Mouse (Mus musculus) frontal cortex, adult 2 months (tissue): ENCODE data around the gene Ptprb. TPM values are rescaled to one million over a fixed set of nuclear protein-coding genes. Genes with fewer than 3 reads are reported as not detected.

Experiments
- DNase-seq, 2 experiments: peaks; one replicate each; pipeline ENCODE4 v3.0.0; 2022; ENCODE audit warnings: low spot score in 1 of 2; ENCODE audit errors: extremely low spot score in 1 of 2
- polyA plus RNA-seq: library from polyadenylated mRNA; depleted of rRNA; stranded (reverse); fragments of >200 nt; gene quantifications from 2 replicates; pipeline ENCODE4 v1.2.3, GENCODE M21; 2012; rRNA removed

Ptprb gene
- polyA plus RNA-seq = 9.5 and 10.9 TPM in 2 replicates

DNA sequence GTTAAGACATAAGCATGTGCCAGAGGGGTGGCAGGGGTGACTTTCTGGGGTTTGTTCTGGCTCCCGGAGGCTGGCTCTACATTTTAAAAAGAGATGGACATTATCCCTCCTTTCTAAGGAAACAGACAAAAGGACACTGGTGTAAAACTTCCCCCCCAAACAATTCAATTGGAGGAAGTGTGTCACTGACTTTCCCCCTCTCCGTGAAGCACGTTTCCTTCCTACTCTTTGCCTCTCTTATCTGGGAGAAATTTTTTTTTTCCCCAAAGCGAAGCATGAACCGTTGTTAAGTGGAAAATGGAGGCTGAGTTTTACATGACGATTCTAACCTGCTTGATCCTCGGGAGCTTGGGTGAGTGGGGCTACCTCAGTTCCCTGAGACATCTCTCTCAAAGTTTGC, at the start of gene Ptprb:
TSS of gene Ptprb (plus strand) at position 244 of the 400 bp plus-strand sequence.
- no peak for DNase-seq

DNA sequence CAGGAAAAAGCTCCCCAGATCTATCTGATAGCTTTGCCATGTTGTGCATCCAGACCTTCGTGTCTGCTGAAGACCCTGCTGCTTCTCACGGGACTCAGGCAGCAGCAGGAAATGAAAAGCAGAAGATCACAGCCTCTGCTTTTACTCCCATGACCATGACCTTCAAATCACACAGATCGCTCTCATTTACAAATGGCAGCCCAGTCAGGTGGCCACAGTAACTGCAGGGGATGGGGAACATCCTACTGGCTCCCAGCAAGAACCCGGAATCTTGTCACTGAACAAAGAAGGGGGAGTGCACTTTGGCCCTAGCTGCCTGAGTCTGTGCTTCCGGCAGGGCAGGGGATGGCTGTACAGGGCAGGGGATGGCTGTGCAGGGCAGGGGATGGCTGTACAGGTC, 40.0 kb upstream of the Ptprb start:
- DNase-seq = no peak

DNA sequence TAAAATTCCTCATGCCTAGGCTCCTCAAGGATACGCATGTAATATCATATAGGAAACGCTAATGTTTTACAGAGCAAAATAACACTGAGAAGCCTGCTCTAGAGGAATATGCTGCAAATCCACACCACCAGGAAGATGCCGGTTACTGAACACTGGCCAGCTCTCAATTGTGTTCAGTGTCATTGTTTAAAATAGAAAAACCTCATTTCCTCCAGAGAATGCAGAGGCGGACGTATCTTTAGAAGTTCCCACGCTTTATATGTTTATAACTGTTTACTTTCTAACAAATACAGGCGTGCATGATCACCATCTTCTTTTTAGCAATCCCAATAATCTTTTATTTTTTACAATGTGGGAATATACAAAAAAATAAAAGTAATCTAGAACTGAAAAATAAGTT, 33.1 kb upstream of the Ptprb start:
- DNase-seq = no peak

DNA sequence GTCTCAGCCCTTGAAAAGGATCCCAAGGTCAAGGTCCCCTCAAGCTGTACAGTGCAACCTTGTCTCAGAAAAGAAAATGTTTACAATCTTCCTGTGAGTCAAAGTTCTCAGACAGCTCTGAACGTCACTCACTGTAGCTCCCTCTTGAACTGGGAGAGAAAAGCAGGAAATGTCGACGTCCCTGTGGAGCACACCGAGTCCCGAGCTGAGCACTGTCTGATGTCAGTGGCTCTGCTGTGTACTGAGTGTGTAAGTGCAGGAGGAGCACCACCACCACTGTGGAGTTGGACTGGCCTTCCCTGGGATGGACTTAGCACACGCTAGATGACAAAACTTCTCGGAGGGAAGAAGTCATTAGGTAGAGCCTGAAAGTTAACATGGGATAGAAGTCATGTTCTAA, 31.9 kb upstream of the Ptprb start:
- no peak for DNase-seq

DNA sequence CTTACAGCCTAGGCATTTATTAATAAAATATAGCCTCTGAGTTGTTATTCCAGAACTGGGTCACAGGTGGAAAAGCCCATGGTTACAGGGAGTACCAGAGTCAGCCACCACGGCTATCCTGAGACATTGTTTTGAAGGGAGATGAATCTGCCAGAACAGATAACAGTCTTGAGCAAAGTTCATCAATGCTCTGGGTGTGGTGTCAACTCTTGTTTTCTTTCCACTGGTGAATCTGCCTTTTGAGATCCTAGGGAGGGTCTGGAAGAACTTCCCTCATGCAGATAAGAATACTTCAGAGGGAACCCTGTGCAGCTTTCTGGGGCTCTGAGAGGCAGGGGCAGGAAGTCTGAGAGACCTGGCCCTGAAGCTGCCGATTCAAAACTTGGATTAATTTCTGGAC, 29.7 kb upstream of the Ptprb start:
- DNase-seq = no peak

DNA sequence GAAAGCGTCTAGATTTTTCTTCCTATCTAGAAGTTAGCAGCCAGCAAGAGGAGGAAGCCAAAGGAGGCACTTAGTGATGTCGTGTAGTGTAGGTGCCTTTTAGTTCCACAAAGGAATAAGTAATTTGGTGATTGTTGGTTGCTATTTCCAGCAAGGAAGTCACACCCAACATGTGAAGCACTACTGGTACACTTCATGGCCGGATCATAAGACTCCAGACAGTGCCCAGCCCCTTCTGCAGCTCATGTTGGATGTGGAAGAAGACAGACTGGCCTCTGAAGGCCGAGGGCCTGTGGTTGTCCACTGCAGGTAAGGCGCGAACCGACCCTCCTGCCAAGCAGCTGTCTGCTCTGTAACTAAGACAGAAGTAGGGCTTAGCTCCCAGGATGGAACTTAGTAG, 22.7 kb upstream of the Ptprb start:
- no peak for DNase-seq

DNA sequence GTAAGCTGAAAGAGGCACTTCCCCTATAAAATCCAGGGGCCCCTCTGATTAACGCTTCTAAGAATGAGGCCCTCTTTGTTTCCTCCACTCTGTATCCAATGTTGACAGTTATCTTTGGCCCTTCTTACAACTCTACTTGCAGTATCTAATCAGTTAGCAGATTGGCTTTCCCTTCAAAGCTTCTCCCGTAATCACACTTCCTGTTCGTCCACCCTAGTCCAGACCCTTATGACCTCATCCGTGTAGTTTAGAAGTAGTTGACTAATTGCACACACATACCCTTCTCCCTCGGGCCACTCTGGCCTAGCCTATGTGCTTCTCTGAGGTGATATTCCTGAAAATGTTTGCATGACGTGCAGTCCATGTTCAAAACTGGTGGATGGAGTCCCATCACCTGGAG, 21.4 kb upstream of the Ptprb start:
- no peak for DNase-seq

DNA sequence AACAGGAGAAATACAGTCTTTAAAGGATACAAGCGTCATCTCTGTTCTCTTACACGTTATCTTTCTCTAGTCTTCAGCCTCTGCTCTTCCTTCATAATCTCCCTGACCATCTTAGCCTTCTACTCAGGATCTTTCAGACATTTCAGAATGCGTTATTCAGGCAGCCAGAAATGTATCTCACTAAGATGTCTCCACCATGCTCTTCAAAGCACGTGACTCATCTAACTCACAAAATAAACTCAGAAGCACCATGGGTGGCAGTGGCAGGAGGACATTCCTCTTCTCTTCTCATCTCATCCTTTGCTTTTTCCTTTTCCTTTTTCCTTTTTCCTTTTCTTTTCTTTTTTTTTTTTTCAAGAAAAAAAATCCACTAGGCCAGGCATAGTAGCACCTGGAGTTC, 16.0 kb upstream of the Ptprb start:
- no peak for DNase-seq

DNA sequence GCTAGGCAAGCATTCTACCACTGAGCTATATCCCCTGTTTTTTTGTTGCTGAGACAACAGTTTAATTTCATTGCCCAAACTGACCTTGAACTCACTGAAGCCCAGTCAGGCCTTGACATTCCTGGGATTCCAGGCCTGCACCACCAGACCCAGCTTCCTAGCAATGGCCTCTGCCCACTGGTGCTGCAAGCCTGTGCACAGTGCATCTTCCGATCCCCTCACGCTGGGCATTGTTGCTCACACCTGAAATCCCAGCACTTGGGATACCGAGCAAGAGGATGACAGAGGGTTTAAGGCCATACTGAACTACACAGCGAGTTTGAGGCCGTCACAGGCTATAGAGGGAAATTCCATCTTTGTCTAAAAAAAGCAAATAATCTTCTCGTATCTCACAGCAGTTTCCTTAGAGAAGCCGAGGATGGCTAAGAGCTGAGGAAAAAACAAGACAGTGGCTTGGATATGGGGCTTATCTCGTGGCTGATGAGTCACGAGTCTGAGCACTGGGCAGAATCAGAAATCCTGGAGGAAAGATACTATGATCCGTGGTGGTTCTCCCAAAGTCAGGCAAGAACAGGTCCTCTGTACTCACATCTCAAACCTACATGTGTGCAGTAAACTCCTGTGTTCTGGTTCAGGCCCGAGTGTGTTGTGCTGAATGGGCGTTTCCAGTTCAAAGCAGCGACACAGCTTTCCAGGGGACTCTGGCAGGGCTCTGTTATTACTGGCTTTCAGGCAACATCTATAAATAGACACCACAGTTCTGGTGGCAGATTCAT, 14.5 kb upstream of the Ptprb start:
- peak; percentile 50 to 54 for DNase-seq

DNA sequence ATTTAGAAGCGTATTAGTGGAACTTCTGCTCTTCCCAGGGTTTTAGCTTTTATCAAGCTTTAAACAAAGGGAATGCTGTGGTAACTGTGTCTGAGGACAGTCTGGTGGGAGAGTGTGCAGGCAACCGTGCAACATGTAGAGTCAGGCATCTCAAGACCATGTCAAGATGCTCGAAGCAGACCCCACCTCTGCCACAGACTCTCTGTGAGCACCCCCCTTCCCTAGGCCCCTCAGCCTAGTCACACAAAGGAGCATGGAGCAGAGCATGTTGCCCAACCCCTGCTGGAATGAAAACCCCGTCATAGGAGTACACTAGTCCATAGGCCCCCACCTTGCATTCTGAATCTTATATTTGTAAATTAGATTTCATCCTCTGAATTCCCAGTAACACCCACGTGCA, 13.8 kb upstream of the Ptprb start:
- no peak for DNase-seq

DNA sequence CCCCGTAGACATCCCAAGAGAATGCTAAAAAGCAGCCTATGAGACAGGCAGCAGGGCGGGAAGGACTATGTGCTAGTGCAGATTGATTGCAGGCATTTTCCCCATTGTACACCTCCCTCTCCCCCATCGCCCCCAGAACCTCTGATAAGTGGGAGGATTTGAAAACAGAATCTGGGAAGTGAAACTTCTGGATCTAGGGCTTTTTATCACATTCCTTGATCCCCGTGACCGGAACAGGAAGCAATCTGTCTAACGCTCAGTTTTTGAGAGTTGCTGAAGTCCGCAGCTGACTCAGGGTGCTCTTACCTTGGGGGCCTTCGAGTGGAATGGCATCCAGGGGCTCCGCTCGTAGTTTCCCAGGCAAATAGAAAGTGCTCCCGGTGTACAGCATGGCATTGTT, 10.8 kb upstream of the Ptprb start:
- no peak for DNase-seq

DNA sequence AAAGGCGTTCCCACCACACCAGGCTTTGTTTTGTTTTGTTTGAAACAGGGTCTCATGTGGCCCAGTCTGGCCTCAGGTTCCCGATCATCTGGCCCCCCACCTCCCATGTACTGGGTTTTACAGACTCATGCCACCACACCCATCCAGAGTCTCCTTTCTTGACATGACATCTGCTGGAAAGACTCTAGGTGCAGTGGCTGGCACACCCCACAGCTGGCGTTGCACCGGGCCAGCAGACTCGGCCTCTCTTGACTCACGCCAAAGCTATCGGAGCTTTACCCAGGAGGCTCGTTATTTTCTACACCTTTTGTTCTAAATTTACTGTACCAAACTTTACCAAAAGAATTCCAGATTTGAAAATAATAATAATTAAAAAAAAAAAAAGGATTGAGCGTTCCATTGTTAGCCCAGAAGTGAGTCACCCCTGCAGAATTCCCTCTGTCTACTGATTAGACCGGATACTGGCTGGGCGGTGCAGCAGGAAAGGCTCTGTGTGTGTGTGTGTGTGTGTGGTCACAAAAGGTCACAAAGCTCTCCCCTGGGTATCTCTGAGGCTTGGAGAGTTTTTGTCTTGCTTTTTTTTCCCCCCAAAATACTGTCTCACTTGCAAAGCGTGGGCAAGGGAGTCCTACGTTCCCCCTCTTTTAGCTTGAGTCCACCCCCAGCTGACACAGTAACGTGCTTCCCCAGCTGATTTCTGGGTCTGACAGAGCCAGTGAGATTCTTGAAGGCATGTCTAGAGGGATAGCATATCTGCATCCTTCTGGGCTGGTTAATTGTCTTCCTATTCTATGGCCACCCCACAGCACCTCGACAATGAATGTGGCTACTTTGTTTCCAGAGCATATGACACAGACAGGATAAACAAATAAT, 8.5 kb upstream of the Ptprb start:
- DNase-seq = no peak

DNA sequence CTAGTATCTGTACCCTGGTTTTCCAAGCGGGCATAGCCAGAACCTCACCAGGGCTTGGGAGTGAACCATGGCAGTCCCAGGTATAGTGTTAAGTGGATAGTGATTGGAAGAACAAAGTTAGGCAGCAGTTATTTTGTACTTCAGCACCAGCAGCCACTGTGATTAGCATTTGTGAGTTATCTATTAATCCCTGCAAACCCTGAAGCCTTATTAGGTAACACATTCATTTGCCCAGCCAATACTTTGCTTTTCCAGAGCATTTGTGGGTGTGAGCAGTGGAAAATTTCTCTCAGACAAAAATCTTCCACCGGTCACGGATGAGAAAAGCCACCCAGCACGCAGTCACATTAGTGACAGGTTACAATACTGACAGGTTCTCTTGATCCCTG, 7.9 kb upstream of the Ptprb start:
- DNase-seq = no peak

DNA sequence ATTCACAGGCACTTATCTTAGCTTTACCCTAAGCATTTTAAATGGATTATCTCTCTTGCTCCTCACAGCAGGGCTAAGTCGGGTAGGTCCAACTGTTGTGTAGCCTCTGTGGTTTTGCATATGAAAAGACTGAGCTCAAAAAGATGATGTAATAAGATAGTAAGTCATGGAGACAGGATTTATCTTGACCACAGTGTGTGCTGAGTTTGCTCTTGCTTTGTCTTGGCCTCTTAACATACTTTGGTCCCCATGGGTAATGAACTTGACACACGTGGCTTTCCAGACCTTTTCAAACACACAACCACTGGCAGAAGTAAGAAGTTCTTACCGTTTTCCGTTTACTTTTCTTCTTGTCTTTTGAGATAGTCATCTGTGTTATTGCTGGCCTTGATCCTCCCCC, 7.0 kb upstream of the Ptprb start:
- DNase-seq = no peak

DNA sequence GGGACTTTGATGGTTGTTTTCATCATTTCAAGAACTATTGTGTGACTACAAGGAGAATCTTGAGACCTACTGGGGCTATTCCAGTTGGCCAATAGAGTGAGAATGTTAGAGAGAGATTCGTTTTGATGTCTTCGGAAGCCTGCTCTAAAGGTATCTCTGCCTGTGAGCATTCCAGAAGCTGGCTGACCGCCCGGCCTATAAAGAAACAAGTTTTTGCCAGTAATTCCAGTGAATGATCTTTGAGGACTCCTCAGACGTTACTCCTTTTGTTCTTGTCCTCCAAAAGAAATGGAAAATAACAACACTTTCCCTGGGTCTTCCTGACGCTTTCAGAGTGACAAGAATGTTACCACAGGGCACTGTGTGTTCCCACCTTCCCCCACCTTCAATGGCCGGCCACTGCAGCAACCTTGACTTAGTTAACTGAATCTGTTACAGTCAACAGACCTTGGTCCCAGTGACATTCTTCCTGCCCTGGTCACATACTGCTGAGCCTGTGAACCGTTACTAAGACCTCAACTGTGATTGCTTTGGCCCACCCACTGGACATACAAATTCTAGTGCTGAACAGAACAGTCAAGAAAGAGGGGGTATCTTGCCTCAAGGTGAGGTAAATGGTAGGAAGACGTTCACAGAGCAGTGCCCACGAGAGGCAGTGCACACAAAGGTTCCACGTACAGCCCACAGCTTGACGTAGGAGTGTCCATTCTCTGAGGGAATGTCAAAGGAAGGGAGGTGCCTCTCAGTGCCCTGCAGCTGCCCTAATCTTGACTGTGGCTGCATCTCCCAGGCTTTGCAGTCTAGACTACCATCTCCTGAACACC, 4.5 kb upstream of the Ptprb start:
- no peak for DNase-seq

DNA sequence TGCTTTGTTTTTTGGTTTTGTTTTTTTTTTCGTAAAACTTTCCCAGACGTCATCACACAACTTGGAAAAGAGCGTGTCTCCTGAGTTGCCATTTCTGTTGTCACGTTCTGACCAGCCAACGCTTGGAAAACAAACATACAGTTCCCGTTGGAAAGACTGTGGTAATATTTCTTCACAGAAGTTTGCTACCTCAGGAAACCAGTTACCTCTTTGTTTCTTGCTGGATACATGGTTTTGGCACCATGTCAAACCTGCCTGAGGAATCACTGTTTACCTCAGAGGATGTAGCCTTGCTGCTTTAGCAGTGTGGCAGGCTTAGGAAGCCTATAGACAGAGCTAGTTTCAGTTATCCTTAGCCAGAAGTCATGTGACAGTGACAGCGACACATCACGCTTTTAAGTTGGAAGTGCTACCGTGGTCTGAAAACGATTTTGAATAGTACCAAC, 3.8 kb upstream of the Ptprb start:
- DNase-seq = no peak

DNA sequence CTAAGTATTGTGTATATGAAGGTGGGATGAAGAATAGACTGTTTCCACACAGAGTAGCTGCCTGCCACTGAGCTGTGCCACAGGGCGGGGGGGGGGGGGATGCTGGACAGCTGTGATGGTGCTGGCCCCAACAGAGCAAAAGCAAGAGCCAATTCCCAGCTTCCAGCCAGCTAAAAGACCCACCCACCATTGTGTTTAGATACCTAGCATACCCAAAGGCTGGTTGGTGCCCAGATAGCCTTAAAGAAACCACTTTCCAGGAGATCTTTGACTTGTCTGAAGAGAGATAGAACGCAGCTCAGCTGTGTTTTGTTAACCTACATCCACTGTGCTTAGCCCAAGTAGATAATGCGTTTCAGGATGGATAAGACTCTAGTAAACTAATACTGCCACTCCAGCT, 3.2 kb upstream of the Ptprb start:
- DNase-seq = no peak

DNA sequence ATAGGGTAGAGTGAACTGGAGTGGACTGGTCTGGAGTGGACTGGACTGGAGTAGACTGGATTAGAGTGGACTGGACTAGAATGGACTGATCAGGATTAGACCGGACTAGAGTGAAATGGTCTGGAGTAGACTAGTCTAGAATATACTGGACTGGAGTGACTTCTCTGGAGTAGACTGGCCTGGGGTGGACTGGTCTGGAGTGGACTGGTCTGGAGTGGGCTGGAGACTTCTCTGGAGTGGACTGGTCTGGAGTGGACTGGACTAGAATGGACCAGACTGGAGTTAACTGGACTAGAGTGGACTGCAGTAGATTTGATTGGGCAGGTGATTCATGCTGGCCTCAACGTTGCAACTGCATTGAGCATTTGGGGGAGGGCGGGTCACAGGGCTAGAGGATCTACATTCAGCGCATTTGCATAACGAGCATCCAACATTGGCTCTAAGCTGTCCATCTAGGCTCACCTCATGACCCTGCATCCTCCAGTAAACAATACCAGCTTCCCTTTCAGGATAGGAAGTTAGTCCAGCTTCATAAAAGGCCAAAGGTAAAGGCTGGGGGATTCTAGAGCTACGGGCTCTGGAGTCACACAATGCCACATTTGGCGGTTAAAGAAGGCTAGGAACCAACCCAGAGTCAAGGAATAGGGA, 11.5 kb downstream of the Ptprb start:
- DNase-seq = no peak

DNA sequence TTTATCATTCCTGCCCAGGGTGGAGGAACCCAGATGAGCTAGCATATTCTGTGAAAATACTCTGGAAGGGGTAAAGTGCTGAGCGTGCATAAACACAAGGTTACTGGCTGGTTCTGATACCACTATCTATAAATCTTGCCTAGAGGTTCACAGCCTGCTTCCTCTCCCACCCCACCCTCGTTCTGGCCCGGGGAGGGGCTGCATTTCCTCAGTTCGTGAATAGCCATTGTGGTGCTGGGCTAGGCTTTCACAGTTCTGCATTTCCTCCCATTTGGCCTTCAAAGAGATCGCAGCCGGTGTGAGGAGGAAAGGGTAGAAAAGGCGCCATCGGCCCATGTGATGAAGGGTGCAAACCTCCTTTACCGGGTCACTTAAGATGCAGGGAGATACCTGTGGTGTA, 12.8 kb downstream of the Ptprb start:
- no peak for DNase-seq

DNA sequence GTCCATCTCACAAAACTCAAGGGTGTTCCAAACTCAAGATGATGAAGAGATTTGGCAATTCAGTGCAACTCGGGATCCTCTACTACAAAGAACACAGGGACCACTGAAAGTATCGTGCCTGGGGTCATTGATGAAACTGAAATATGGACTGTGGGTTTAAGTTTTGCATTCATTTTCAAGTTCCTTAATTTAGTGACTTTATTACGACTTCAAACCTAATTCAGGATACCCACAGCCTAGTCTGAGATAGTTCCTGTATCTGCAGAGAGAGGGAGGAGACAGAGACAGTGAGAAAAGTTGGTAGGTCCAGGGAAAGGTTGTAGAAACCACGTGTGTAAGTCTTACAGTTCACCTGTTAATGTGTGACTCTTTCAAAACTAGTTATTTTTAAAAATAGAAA, 15.2 kb downstream of the Ptprb start:
- no peak for DNase-seq
